Mouse (Mus musculus): ENCODE data around the gene Znhit3. TPM values are rescaled to one million over a fixed set of nuclear protein-coding genes. Genes with fewer than 3 reads are reported as not detected.

The Znhit3 gene
- polyA plus RNA-seq (2012; rRNA removed; ENCODE audit: low replicate concordance): 2.6 and 4.2 TPM in 2 replicates

GRCm38 (mm10) chr11:84916053-84916702 is at the start of gene Znhit3:
Gene Znhit3, minus strand, starts transcription at chr11:84916366.

GRCm38 (mm10) chr11:84957591-84958270 is 41.6 kb upstream of the Znhit3 start, which contains the start of gene Car4:
Gene Car4, plus strand, starts transcription at chr11:84957786.

GRCm38 (mm10) chr11:84879772-84880464 is 36.2 kb downstream of the Znhit3 start, which contains the start of the genes Myo19 and Pigw:
Gene Myo19, plus strand, starts transcription at chr11:84880148.
Gene Pigw, minus strand, starts transcription at chr11:84880285.

GRCm38 (mm10) chr11:84870337-84871043 is 45.7 kb downstream of the Znhit3 start, which contains the start of gene Ggnbp2:
Gene Ggnbp2, minus strand, starts transcription at chr11:84870817.

Other genes starting within 250 kb of the Znhit3 start
- 9.5 and 14.0 TPM in 2 replicates for gene Mrm1, start 96.9 kb downstream of the Znhit3 start, polyA plus RNA-seq (2012; rRNA removed; ENCODE audit: low replicate concordance)
- gene Dhrs11, start 87.4 kb downstream of the Znhit3 start, polyA plus RNA-seq (2012; rRNA removed; ENCODE audit: low replicate concordance): 406 and 728 TPM in 2 replicates
- gene Ggnbp2, start 45.5 kb downstream of the Znhit3 start, polyA plus RNA-seq (2012; rRNA removed; ENCODE audit: low replicate concordance): 5.5 and 13.4 TPM in 2 replicates
- gene Myo19, start 36.2 kb downstream of the Znhit3 start, polyA plus RNA-seq (2012; rRNA removed; ENCODE audit: low replicate concordance): 8.7 and 17.0 TPM in 2 replicates
- gene Pigw, start 36.1 kb downstream of the Znhit3 start, polyA plus RNA-seq (2012; rRNA removed; ENCODE audit: low replicate concordance): 0.64 and 0.89 TPM in 2 replicates
- gene Car4, start 41.4 kb upstream of the Znhit3 start, polyA plus RNA-seq (2012; rRNA removed; ENCODE audit: low replicate concordance): 14.0 and 57.7 TPM in 2 replicates
- 0.55 and 0.61 TPM in 2 replicates for gene Usp32, start 223.8 kb upstream of the Znhit3 start, polyA plus RNA-seq (2012; rRNA removed; ENCODE audit: low replicate concordance)

All from duodenum, adult 2 months (tissue).